Mouse (Mus musculus) gastrocnemius, postnatal 36 days (tissue): ENCODE measurements around the gene Syne3. TPM values are rescaled to one million over a fixed set of nuclear protein-coding genes. Genes with fewer than 3 reads are reported as not detected.

ENCODE experiments used
- DNase-seq, 2 experiments: peaks; one replicate each; pipeline ENCODE4 v3.0.0; 2022
- intact Hi-C: fragments of 180-260 bp; cut with DNase I; formaldehyde crosslinking; loops from one replicate; pipeline ENCODE4 v1.15.1; 2025
- total RNA-seq, 2 experiments: library from RNA; stranded (reverse); gene quantifications; 2 replicates each; pipeline ENCODE4 v1.2.3; 2021

The Syne3 gene
- total RNA-seq, 2 experiments from 2014 or later, result 3.1 to 3.8 TPM

GRCm38 (mm10) chr12:104978943-104979723, 30.5 kb downstream of the Syne3 start:
- no peak for DNase-seq

GRCm38 (mm10) chr12:104978420-104978819, 31.2 kb downstream of the Syne3 start:
- intact Hi-C loops, result no loop called here

More at GRCm38 (mm10) chr12:104978943-104979723, 30.5 kb downstream of the Syne3 start:
- intact Hi-C loops, result no loop called here

GRCm38 (mm10) chr12:104976903-104977302, 32.7 kb downstream of the Syne3 start:
- intact Hi-C loops, result no loop called here
- no peak for DNase-seq

More at GRCm38 (mm10) chr12:104978420-104978819, 31.2 kb downstream of the Syne3 start:
- peak; percentile 73 to 84 for DNase-seq

- DNase-seq, result no peak
- intact Hi-C loops, result no loop called here
These were observed 33.2 kb downstream of the Syne3 start for GRCm38 (mm10) chr12:104976331-104976817.

- DNase-seq, result no peak
- intact Hi-C loops, result no loop called here
These were observed 36.7 kb downstream of the Syne3 start for GRCm38 (mm10) chr12:104972860-104973259.

GRCm38 (mm10) chr12:104969618-104970017, 40.0 kb downstream of the Syne3 start:
- DNase-seq, result no peak
- intact Hi-C loops, result no loop called here

GRCm38 (mm10) chr12:104969177-104969576, 40.4 kb downstream of the Syne3 start:
- no peak for DNase-seq
- intact Hi-C loops, result no loop called here

GRCm38 (mm10) chr12:104964953-104965911, 44.4 kb downstream of the Syne3 start:
- intact Hi-C loops, result no loop called here
- no peak for DNase-seq

- no peak for DNase-seq
- intact Hi-C loops, result no loop called here
These were observed 49.2 kb downstream of the Syne3 start for GRCm38 (mm10) chr12:104960421-104960820.

GRCm38 (mm10) chr12:104959966-104960365, 49.6 kb downstream of the Syne3 start:
- intact Hi-C loops, result loop anchor here (5.0 to 10.0 kb wide), 2 partner anchors 47 to 145 kb away; partner anchors contain the start of gene Syne3
- DNase-seq, result no peak

GRCm38 (mm10) chr12:104958263-104958662, 51.3 kb downstream of the Syne3 start:
- intact Hi-C loops, result loop anchor here (5.0 to 10.0 kb wide), 2 partner anchors 49 to 147 kb away; partner anchors contain the start of gene Syne3
- DNase-seq, result no peak

- DNase-seq, result no peak
- intact Hi-C loops, result loop anchor here (5.0 to 10.0 kb wide), 2 partner anchors 50 to 148 kb away; partner anchors contain the start of gene Syne3
These were observed 52.4 kb downstream of the Syne3 start for GRCm38 (mm10) chr12:104957165-104957564.

- intact Hi-C loops, result loop anchor here (5.0 to 10.0 kb wide), 2 partner anchors 51 to 148 kb away; partner anchors contain the start of gene Syne3
- no peak for DNase-seq
These were observed 53.2 kb downstream of the Syne3 start for GRCm38 (mm10) chr12:104956406-104956805.

- intact Hi-C loops, result loop anchor here (5.0 to 10.0 kb wide), 2 partner anchors 52 to 150 kb away; partner anchors contain the start of gene Syne3
- no peak for DNase-seq
These were observed 54.4 kb downstream of the Syne3 start for GRCm38 (mm10) chr12:104955003-104955800.

GRCm38 (mm10) chr12:104953941-104954340, 55.7 kb downstream of the Syne3 start:
- intact Hi-C loops, result loop anchor here (10.0 kb wide), 1 partner anchor 151 kb away; no protein-coding TSS in a partner anchor
- DNase-seq, result peak; percentile 33 to 40

- intact Hi-C loops, result loop anchor here (1.0 to 10.0 kb wide), 2 partner anchors 73 to 152 kb away; no protein-coding TSS in a partner anchor
- DNase-seq, result peak; percentile 66 to 70
These were observed 57.2 kb downstream of the Syne3 start for GRCm38 (mm10) chr12:104952458-104952857.

- no peak for DNase-seq
These were observed 61.7 kb downstream of the Syne3 start for GRCm38 (mm10) chr12:104947911-104948310.

GRCm38 (mm10) chr12:104946231-104946630, 63.4 kb downstream of the Syne3 start:
- intact Hi-C loops, result no loop called here
- no peak for DNase-seq

More at GRCm38 (mm10) chr12:104947911-104948310, 61.7 kb downstream of the Syne3 start:
- intact Hi-C loops, result no loop called here

- DNase-seq, result no peak
- intact Hi-C loops, result no loop called here
These were observed 69.1 kb downstream of the Syne3 start for GRCm38 (mm10) chr12:104940466-104940865.
